Mouse (Mus musculus) thymus, adult 2 months (tissue): ENCODE data around the gene Rpf1. TPM values are rescaled to one million over a fixed set of nuclear protein-coding genes. Genes with fewer than 3 reads are reported as not detected.

Experiments used
- DNase-seq: peaks from one replicate; pipeline ENCODE4 v3.0.0; 2021
- H3K27ac ChIP-seq: fragments of 200-500 bp; 2 replicates; pipeline ENCODE4 v1.5.1; 2012; ENCODE audit warnings: low read length, control low read depth; ENCODE audit not compliant: control insufficient read depth, insufficient read depth
- H3K27me3 ChIP-seq: fragments of 200-500 bp; 2 replicates; pipeline ENCODE4 v1.6.1; 2012; ENCODE audit warnings: mild to moderate bottlenecking, low read length, moderate library complexity, mixed read lengths; ENCODE audit not compliant: control insufficient read depth, insufficient read depth
- H3K36me3 ChIP-seq: fragments of 200-500 bp; 2 replicates; pipeline ENCODE4 v1.6.1; 2012; ENCODE audit warnings: mild to moderate bottlenecking, low read length, moderate library complexity; ENCODE audit not compliant: control insufficient read depth, insufficient read depth
- H3K4me1 ChIP-seq: fragments of 200-500 bp; replicated peaks from 2 replicates; pipeline ENCODE4 v1.6.1; 2012; ENCODE audit warnings: low read length; ENCODE audit not compliant: control insufficient read depth, insufficient read depth
- H3K4me3 ChIP-seq: fragments of 200-500 bp; 2 replicates; pipeline ENCODE4 v1.5.1; 2012; ENCODE audit warnings: mild to moderate bottlenecking, low read length, control low read depth, moderate library complexity; ENCODE audit not compliant: control insufficient read depth, insufficient read depth
- CTCF ChIP-seq: fragments of 200-500 bp; IDR thresholded peaks from 2 replicates; pipeline ENCODE4 v1.5.1; 2012; ENCODE audit warnings: mild to moderate bottlenecking, control low read depth, low read length, moderate library complexity, borderline replicate concordance; ENCODE audit not compliant: control insufficient read depth, poor library complexity, insufficient read depth; ENCODE audit errors: extremely low read depth
- POLR2A ChIP-seq: fragments of 200-500 bp; IDR thresholded peaks from 2 replicates; pipeline ENCODE4 v1.6.1; 2012; ENCODE audit warnings: mild to moderate bottlenecking, low read length, control low read depth, moderate library complexity; ENCODE audit not compliant: control insufficient read depth, poor library complexity, insufficient read depth; ENCODE audit errors: extremely low read depth
- WGBS: fragments of 180-500 bp; shearing (Covaris S2); methylation state at CpG from one replicate; pipeline ENCODE4 v1.1.7; 2018; 5-methylcytosine and 5-hydroxymethylcytosine counted together
- polyA plus RNA-seq: library from polyadenylated mRNA; depleted of rRNA; stranded (reverse); fragments of >200 nt; gene quantifications from 2 replicates; pipeline ENCODE4 v1.2.3, GENCODE M21; 2012; rRNA removed

Gene Rpf1
- polyA plus RNA-seq, 1 experiment, result 19.0 TPM

- 90% methylated on average over 2 of the region's 2 CpGs for WGBS
- TF ChIP-seq CTCF (no peak), POLR2A (no peak)
- Histone ChIP-seq H3K36me3 (no peaks in the 10 kb centered on the region), H3K27ac (no peak overlapping the region), H3K4me3 (no peak overlapping the region), H3K4me1 (no peaks in the 10 kb centered on the region), H3K27me3 (no peaks in the 10 kb centered on the region)
- no peak for DNase-seq
Observed at GRCm38 (mm10) chr3:146482044-146482443, 39.2 kb downstream of the Rpf1 start.

GRCm38 (mm10) chr3:146474428-146474827 is 46.8 kb downstream of the Rpf1 start:
- H3K36me3 ChIP-seq, result no peaks in the 10 kb centered on the region
- no peak overlapping the region for H3K4me3 ChIP-seq
- H3K4me1 ChIP-seq, result no peaks in the 10 kb centered on the region
- 96% methylated on average over 3 of the region's 3 CpGs for WGBS
- H3K27ac ChIP-seq, result no peak overlapping the region
- no peak for DNase-seq
- TF ChIP-seq CTCF (no peak), POLR2A (no peak)
- H3K27me3 ChIP-seq, result no peaks in the 10 kb centered on the region

- H3K27ac ChIP-seq, result no peak overlapping the region
- no peaks in the 10 kb centered on the region for H3K36me3 ChIP-seq
- H3K4me1 ChIP-seq, result no peaks in the 10 kb centered on the region
- H3K27me3 ChIP-seq, result no peaks in the 10 kb centered on the region
- no peak for DNase-seq
- TF ChIP-seq POLR2A (no peak), CTCF (no peak)
- H3K4me3 ChIP-seq, result no peak overlapping the region
Observed at GRCm38 (mm10) chr3:146473741-146474140, 47.5 kb downstream of the Rpf1 start.

GRCm38 (mm10) chr3:146472657-146473056 is 48.6 kb downstream of the Rpf1 start:
- 97% methylated on average over 4 of the region's 4 CpGs for WGBS
- Histone ChIP-seq H3K4me3 (no peak overlapping the region), H3K36me3 (no peaks in the 10 kb centered on the region), H3K27ac (no peak overlapping the region), H3K27me3 (no peaks in the 10 kb centered on the region), H3K4me1 (no peaks in the 10 kb centered on the region)
- no peak for TF ChIP-seq POLR2A
- no peak for TF ChIP-seq CTCF
- no peak for DNase-seq

GRCm38 (mm10) chr3:146469226-146469625 is 52.0 kb downstream of the Rpf1 start:
- Histone ChIP-seq H3K36me3 (no peaks in the 10 kb centered on the region), H3K27me3 (no peaks in the 10 kb centered on the region), H3K4me1 (no peaks in the 10 kb centered on the region), H3K27ac (no peak overlapping the region), H3K4me3 (no peak overlapping the region)
- TF ChIP-seq POLR2A, result no peak
- TF ChIP-seq CTCF, result no peak
- WGBS, result 94% methylated on average over 2 of the region's 2 CpGs
- DNase-seq, result no peak

- Histone ChIP-seq H3K27me3 (no peaks in the 10 kb centered on the region), H3K27ac (no peak overlapping the region), H3K36me3 (no peaks in the 10 kb centered on the region), H3K4me1 (no peaks in the 10 kb centered on the region), H3K4me3 (no peak overlapping the region)
- 77% methylated on average over 2 of the region's 2 CpGs for WGBS
- TF ChIP-seq POLR2A (no peak), CTCF (no peak)
- no peak for DNase-seq
Observed at GRCm38 (mm10) chr3:146462939-146463338, 58.3 kb downstream of the Rpf1 start.

Other genes with a start within 250 kb of the Rpf1 start
- 5.4 and 7.2 TPM in 2 replicates for gene Ssx2ip, start 116.8 kb downstream of the Rpf1 start, polyA plus RNA-seq
- 2.0 and 2.5 TPM in 2 replicates for gene Ctbs, start 71.6 kb downstream of the Rpf1 start, polyA plus RNA-seq
- 1.9 and 2.5 TPM in 2 replicates for gene Spata1, start 21.7 kb downstream of the Rpf1 start, polyA plus RNA-seq
- 358 and 374 TPM in 2 replicates for gene Gng5, start 21.6 kb downstream of the Rpf1 start, polyA plus RNA-seq
- 0.03 and 0.47 TPM in 2 replicates for gene Uox, start 49.0 kb upstream of the Rpf1 start, polyA plus RNA-seq
- gene Dnase2b, start 94.2 kb upstream of the Rpf1 start, polyA plus RNA-seq, result not detected in 2 replicates
- 0.05 TPM in 1 of 2 replicates, not detected in the other for gene 4930503B20Rik, start 129.9 kb upstream of the Rpf1 start, polyA plus RNA-seq
- gene Samd13, start 164.2 kb upstream of the Rpf1 start, polyA plus RNA-seq, result 0.60 TPM in 1 of 2 replicates, not detected in the other